Mouse (Mus musculus) hindbrain, postnatal 0 days (tissue): ENCODE measurements at regions not wholly inside any gene's neighbourhood (a gene's known extent, or its start where the extent isn't known, plus 50 kb on each side); places are given as distances from the start of the nearest gene placed in this dataset.

Experiments used
- ATAC-seq: fragments of 200-750 bp; cut with Nextera tagmentation; 2 replicates; pipeline ENCODE4 v1.8.0; 2017; ENCODE audit warnings: mild to moderate bottlenecking, moderate TSS enrichment, moderate library complexity
- DNase-seq: peaks from one replicate; pipeline ENCODE4 v3.0.0-alpha.2; 2015; ENCODE audit warnings: low spot score
- H3K27ac ChIP-seq: fragments of 300-500 bp; sonication (generic); 2 replicates; pipeline ENCODE4 v1.5.1; 2014; ENCODE audit warnings: mild to moderate bottlenecking
- H3K27me3 ChIP-seq: fragments of 300-500 bp; sonication (generic); 2 replicates; pipeline ENCODE4 v1.6.1; 2014; ENCODE audit warnings: low read length, mixed read lengths; ENCODE audit not compliant: insufficient read depth
- H3K36me3 ChIP-seq: fragments of 300-500 bp; sonication (generic); 2 replicates; pipeline ENCODE4 v1.6.1; 2014; ENCODE audit warnings: low read length, mixed read lengths; ENCODE audit not compliant: insufficient read depth
- H3K4me1 ChIP-seq: fragments of 300-500 bp; sonication (generic); 2 replicates; pipeline ENCODE4 v1.6.1; 2014; ENCODE audit warnings: antibody characterized with exemption, low read length, mixed read lengths; ENCODE audit not compliant: insufficient read depth
- H3K4me2 ChIP-seq: fragments of 300-500 bp; sonication (generic); 2 replicates; pipeline ENCODE4 v1.6.1; 2014; ENCODE audit warnings: low read depth, mild to moderate bottlenecking, low read length, moderate library complexity, mixed read lengths
- H3K4me3 ChIP-seq: fragments of 300-500 bp; sonication (generic); 2 replicates; pipeline ENCODE4 v1.5.1; 2014; ENCODE audit warnings: low read length
- H3K9ac ChIP-seq: fragments of 300-500 bp; sonication (generic); replicated peaks from 2 replicates; pipeline ENCODE4 v1.6.1; 2014; ENCODE audit warnings: mild to moderate bottlenecking, low read length, moderate library complexity, mixed read lengths
- H3K9me3 ChIP-seq: fragments of 300-500 bp; sonication (generic); 2 replicates; pipeline ENCODE4 v1.6.1; 2016; ENCODE audit warnings: low read length, mixed read lengths
- CTCF ChIP-seq: IDR thresholded peaks from 2 replicates; pipeline ENCODE4 v1.5.1; 2016; ENCODE audit warnings: antibody characterized with exemption, control low read depth, low read depth
- WGBS: fragments of 180-500 bp; shearing (Covaris S2); extraction: QIAGEN DNeasy Blood & Tissue Kit; methylation state at CpG from one replicate; pipeline ENCODE4 v1.1.7; 2014; 5-methylcytosine and 5-hydroxymethylcytosine counted together

- no peak overlapping the region for H3K27ac ChIP-seq
- no peaks in the 10 kb centered on the region for H3K36me3 ChIP-seq
- H3K9me3 ChIP-seq = no peaks in the 10 kb centered on the region
- WGBS = 89% methylated on average over 4 of the region's 4 CpGs
- H3K4me1 ChIP-seq = no peaks in the 10 kb centered on the region
- H3K4me2 ChIP-seq = no peak overlapping the region
- no peak overlapping the region for H3K4me3 ChIP-seq
- TF ChIP-seq CTCF = no peak
- DNase-seq = no peak
- no peak overlapping the region for H3K9ac ChIP-seq
- ATAC-seq = no peak
- H3K27me3 ChIP-seq = no peaks in the 10 kb centered on the region
Measured at GRCm38 (mm10) chr1:30460295-30460958, 413.3 kb downstream of the Phf3 start.

GRCm38 (mm10) chr1:30437964-30438363 is 435.8 kb downstream of the Phf3 start:
- no peak for ATAC-seq
- Histone ChIP-seq H3K9ac (no peak overlapping the region), H3K4me2 (no peak overlapping the region), H3K27ac (no peak overlapping the region), H3K36me3 (no peaks in the 10 kb centered on the region), H3K27me3 (no peaks in the 10 kb centered on the region), H3K9me3 (no peaks in the 10 kb centered on the region), H3K4me1 (no peaks in the 10 kb centered on the region), H3K4me3 (no peak overlapping the region)
- TF ChIP-seq CTCF = no peak
- no peak for DNase-seq
- WGBS = 46% methylated on average over 1 of the region's 1 CpGs

GRCm38 (mm10) chr1:30416582-30416981 is 457.1 kb downstream of the Phf3 start:
- Histone ChIP-seq H3K4me2 (no peak overlapping the region), H3K27ac (no peak overlapping the region), H3K27me3 (no peaks in the 10 kb centered on the region), H3K9ac (no peak overlapping the region), H3K9me3 (no peaks in the 10 kb centered on the region), H3K4me3 (no peak overlapping the region), H3K36me3 (no peaks in the 10 kb centered on the region), H3K4me1 (no peaks in the 10 kb centered on the region)
- no peak for ATAC-seq
- DNase-seq = no peak
- no peak for TF ChIP-seq CTCF

- ATAC-seq = no peak
- no peak for TF ChIP-seq CTCF
- H3K9me3 ChIP-seq = no peaks in the 10 kb centered on the region
- no peak overlapping the region for H3K4me3 ChIP-seq
- no peaks in the 10 kb centered on the region for H3K27me3 ChIP-seq
- no peak for DNase-seq
- no peak overlapping the region for H3K9ac ChIP-seq
- no peak overlapping the region for H3K27ac ChIP-seq
- no peak overlapping the region for H3K4me2 ChIP-seq
- H3K4me1 ChIP-seq = no peaks in the 10 kb centered on the region
- 37% methylated on average over 2 of the region's 2 CpGs for WGBS
- no peaks in the 10 kb centered on the region for H3K36me3 ChIP-seq
Measured at GRCm38 (mm10) chr1:30414881-30415439, 458.8 kb downstream of the Phf3 start.
